Mouse (Mus musculus) erythroblast, embryonic 14.5 days (primary cell): ENCODE results near the gene Cct7. TPM values are rescaled to one million over a fixed set of nuclear protein-coding genes. Genes with fewer than 3 reads are reported as not detected.

ENCODE experiments used
- H3K27me3 ChIP-seq: 2 replicates; pipeline ENCODE4 v1.6.1; 2012; ENCODE audit warnings: inconsistent platforms; ENCODE audit not compliant: control insufficient read depth
- H3K36me3 ChIP-seq: 2 replicates; pipeline ENCODE4 v1.6.1; 2012; ENCODE audit warnings: mild to moderate bottlenecking, inconsistent platforms; ENCODE audit not compliant: control insufficient read depth
- H3K4me1 ChIP-seq: 2 replicates; pipeline ENCODE4 v1.6.1; 2012; ENCODE audit warnings: inconsistent platforms; ENCODE audit not compliant: control insufficient read depth
- H3K4me3 ChIP-seq: replicated peaks from 2 replicates; pipeline ENCODE3; 2012; ENCODE audit warnings: moderate library complexity, mild to moderate bottlenecking, inconsistent platforms
- H3K9me3 ChIP-seq: 2 replicates; pipeline ENCODE4 v1.6.1; 2012; ENCODE audit warnings: low read length, inconsistent platforms, mixed read lengths; ENCODE audit not compliant: control insufficient read depth
- GATA1 ChIP-seq: IDR thresholded peaks from 2 replicates; pipeline ENCODE4 v1.6.1; 2012; ENCODE audit warnings: low read length, inconsistent platforms, mixed read lengths
- TAL1 ChIP-seq: IDR thresholded peaks from 3 replicates; pipeline ENCODE4 v1.6.1; 2012; ENCODE audit warnings: low read length, inconsistent platforms, mixed read lengths
- polyA plus RNA-seq: library from polyadenylated mRNA; stranded (reverse); fragments of >175 nt; gene quantifications from 2 replicates; pipeline ENCODE4 v1.2.3, GENCODE M21; 2012

Gene Cct7
- polyA plus RNA-seq, 1 experiment, result 5.0 TPM

- no peaks in the 10 kb centered on the region for H3K4me1 ChIP-seq
- TF ChIP-seq GATA1, result no peak
- no peak for TF ChIP-seq TAL1
- H3K36me3 ChIP-seq, result no peaks in the 10 kb centered on the region
- H3K4me3 ChIP-seq, result no peak overlapping the region
- peaks cover 2% of the 10 kb centered on the region; the same call in 1 of the 2 replicates for H3K9me3 ChIP-seq
- peaks cover 21% of the 10 kb centered on the region for H3K27me3 ChIP-seq
Observed at GRCm38 (mm10) chr6:85477366-85477917, 26.1 kb downstream of the Cct7 start.

DNA sequence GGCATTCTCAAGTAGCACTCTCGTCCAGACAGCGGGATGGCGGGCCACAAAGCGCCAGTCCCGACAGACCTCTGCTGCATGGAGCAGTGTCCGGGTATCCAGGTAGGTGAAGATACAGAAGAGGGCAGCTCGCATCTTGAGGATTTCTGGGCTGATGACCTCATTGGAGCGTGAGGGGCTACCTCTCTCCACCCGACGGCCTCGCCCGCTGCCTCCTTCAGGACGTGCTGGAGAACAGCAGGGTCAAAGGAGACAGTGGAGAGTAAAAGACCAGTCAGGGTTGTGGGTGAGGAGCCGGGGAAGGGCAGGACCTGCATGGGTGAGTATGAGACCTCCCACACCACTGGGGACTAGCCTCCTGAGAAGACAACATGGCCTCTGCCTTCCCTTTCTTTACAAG is 27.1 kb downstream of the Cct7 start:
- H3K36me3 ChIP-seq, result no peaks in the 10 kb centered on the region
- peaks cover 25% of the 10 kb centered on the region for H3K27me3 ChIP-seq
- TF ChIP-seq TAL1, result no peak
- no peak for TF ChIP-seq GATA1
- no peak overlapping the region for H3K4me3 ChIP-seq
- no peaks in the 10 kb centered on the region for H3K4me1 ChIP-seq
- peaks cover 2% of the 10 kb centered on the region; the same call in 1 of the 2 replicates for H3K9me3 ChIP-seq

DNA sequence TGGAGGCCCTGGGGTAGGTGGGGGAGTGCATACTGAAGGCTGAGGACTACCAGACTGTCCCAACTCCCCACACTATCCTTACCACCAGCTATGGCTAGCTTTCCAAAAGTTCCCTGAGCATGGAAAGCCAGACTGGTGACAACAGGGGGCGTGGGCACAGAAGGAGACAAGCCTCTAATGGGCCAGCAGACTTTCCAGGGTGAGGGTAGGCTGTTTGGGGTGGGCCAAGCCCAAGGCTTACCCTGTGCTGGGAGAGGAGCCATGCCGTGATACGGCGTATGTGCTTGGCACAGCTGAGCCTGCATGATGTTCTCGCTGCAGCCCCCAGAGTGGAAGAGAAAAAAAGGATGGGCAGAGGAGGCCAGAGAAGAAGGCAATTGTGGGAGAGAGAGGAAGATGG is 28.7 kb downstream of the Cct7 start:
- Histone ChIP-seq H3K27me3 (peaks cover 41% of the 10 kb centered on the region), H3K4me1 (no peaks in the 10 kb centered on the region), H3K4me3 (no peak overlapping the region), H3K36me3 (no peaks in the 10 kb centered on the region), H3K9me3 (peaks cover 2% of the 10 kb centered on the region; the same call in 1 of the 2 replicates)
- TF ChIP-seq GATA1 (no peak), TAL1 (no peak)

DNA sequence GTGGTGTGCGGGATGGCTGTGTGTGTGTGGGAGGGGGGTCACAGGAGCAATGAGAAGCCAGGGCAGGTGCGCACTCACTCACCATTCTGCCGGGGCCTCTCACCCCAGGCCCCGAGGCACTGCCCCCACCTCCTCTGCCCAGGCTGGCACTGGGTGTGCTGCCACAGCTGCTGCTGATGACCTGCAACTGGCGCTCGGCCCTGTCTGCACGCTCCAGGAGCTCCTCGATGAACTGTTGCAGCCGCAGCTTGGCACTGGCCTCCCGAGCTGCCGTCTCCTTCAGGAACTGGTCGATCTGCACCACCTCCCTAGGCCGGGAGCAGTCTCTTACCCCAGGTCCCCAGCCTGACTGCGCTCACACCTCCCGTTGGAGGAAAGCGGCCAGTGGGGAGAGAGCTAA is 29.4 kb downstream of the Cct7 start:
- Histone ChIP-seq H3K36me3 (no peaks in the 10 kb centered on the region), H3K4me3 (no peak overlapping the region), H3K9me3 (peaks cover 2% of the 10 kb centered on the region; the same call in 1 of the 2 replicates), H3K27me3 (peaks cover 48% of the 10 kb centered on the region), H3K4me1 (no peaks in the 10 kb centered on the region)
- no peak for TF ChIP-seq TAL1
- no peak for TF ChIP-seq GATA1

GRCm38 (mm10) chr6:85483843-85484721 is 32.8 kb downstream of the Cct7 start:
- Histone ChIP-seq H3K9me3 (peaks cover 2% of the 10 kb centered on the region; the same call in 1 of the 2 replicates), H3K27me3 (peaks cover 52% of the 10 kb centered on the region), H3K4me3 (no peak overlapping the region), H3K4me1 (no peaks in the 10 kb centered on the region), H3K36me3 (no peaks in the 10 kb centered on the region)
- no peak for TF ChIP-seq GATA1
- no peak for TF ChIP-seq TAL1

DNA sequence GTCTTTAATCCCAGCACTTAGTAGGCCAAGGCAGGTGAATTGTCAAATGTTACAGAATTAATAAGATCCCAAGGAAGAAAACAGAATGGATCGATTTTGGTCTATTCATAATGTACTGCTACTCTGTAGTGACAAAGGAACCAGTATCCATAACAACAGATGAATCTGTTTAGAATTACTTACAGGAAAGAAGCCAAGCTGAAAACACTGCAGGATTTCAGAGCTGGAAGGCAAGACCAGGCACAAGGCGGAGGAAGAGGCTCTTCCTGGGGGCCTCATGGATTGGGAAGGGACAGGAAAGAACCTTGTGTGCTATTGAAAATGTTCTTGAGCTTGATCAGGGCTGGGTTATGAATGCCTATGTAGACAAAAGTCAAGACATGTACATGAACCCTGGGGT is 34.4 kb downstream of the Cct7 start:
- Histone ChIP-seq H3K4me1 (no peaks in the 10 kb centered on the region), H3K27me3 (peaks cover 49% of the 10 kb centered on the region), H3K4me3 (no peak overlapping the region), H3K36me3 (no peaks in the 10 kb centered on the region), H3K9me3 (peaks cover 2% of the 10 kb centered on the region; the same call in 1 of the 2 replicates)
- TF ChIP-seq TAL1 (no peak), GATA1 (no peak)

- no peaks in the 10 kb centered on the region; the same call in 1 of the 2 replicates for H3K9me3 ChIP-seq
- H3K4me1 ChIP-seq, result no peaks in the 10 kb centered on the region
- TF ChIP-seq TAL1 (no peak), GATA1 (no peak)
- peaks cover 35% of the 10 kb centered on the region for H3K27me3 ChIP-seq
- H3K36me3 ChIP-seq, result no peaks in the 10 kb centered on the region
- no peak overlapping the region for H3K4me3 ChIP-seq
Observed at GRCm38 (mm10) chr6:85488510-85488909, 37.2 kb downstream of the Cct7 start.

- TF ChIP-seq GATA1 (no peak), TAL1 (no peak)
- Histone ChIP-seq H3K36me3 (no peaks in the 10 kb centered on the region), H3K4me3 (no peak overlapping the region), H3K9me3 (no peaks in the 10 kb centered on the region), H3K4me1 (no peaks in the 10 kb centered on the region), H3K27me3 (peaks cover 23% of the 10 kb centered on the region)
Observed at GRCm38 (mm10) chr6:85489717-85490116, 38.4 kb downstream of the Cct7 start.

DNA sequence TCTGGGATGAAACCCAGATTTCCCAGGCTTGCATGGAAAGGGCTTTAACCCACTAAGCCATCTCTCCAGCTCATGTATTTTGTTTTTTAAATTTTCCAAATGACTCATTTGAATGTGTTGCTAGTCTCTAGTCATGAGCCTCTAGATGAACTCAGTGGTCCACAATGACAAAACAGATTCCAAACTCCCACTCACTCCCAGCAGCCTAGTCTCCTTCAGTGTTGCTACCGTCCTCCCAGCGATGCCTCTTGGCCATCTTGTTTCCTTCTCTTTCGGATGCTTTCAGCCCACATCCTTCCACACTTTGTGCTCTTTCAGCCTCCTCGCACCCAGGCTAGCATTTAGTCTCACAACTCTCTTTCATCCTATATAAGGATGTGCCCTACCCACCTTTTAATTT is 38.9 kb downstream of the Cct7 start:
- Histone ChIP-seq H3K27me3 (peaks cover 18% of the 10 kb centered on the region), H3K9me3 (no peaks in the 10 kb centered on the region), H3K36me3 (no peaks in the 10 kb centered on the region), H3K4me1 (no peaks in the 10 kb centered on the region), H3K4me3 (no peak overlapping the region)
- no peak for TF ChIP-seq GATA1
- no peak for TF ChIP-seq TAL1
